Mouse (Mus musculus): ENCODE results near the gene Crhr2. TPM values are rescaled to one million over a fixed set of nuclear protein-coding genes. Genes with fewer than 3 reads are reported as not detected.

The Crhr2 gene
- polyA plus RNA-seq, 1 experiment: 4.9 TPM

- Histone ChIP-seq H3K4me1 (ENCODE audit: control insufficient read depth, insufficient read depth, low read length) (no peaks in the 10 kb centered on the region), H3K4me3 (replicated peaks; ENCODE audit: extremely low read depth, low read depth, low read length) (no peak overlapping the region)
- TF ChIP-seq CTCF (IDR thresholded peaks at IDR 0.05; ENCODE audit: insufficient read depth, low read length) (no peak), POLR2A (IDR thresholded peaks at IDR 0.05; ENCODE audit: borderline replicate concordance, extremely low read depth, low read depth, low read length) (no peak)
- 29% methylated on average over 4 of the region's 4 CpGs for WGBS
- no peak for DNase-seq
These were observed 42.2 kb downstream of the Crhr2 start for GRCm38 (mm10) chr6:55090639-55091038.

- no peaks in the 10 kb centered on the region for H3K4me1 ChIP-seq (ENCODE audit: control insufficient read depth, insufficient read depth, low read length)
- no peak for DNase-seq
- H3K4me3 ChIP-seq (replicated peaks; ENCODE audit: extremely low read depth, low read depth, low read length): no peak overlapping the region
- WGBS: 50% methylated on average over 4 of the region's 4 CpGs
- no peak for TF ChIP-seq POLR2A (IDR thresholded peaks at IDR 0.05; ENCODE audit: borderline replicate concordance, extremely low read depth, low read depth, low read length)
- no peak for TF ChIP-seq CTCF (IDR thresholded peaks at IDR 0.05; ENCODE audit: insufficient read depth, low read length)
These were observed 45.5 kb downstream of the Crhr2 start for GRCm38 (mm10) chr6:55087355-55087754.

GRCm38 (mm10) chr6:55082261-55083051 is 50.4 kb downstream of the Crhr2 start:
- 67% methylated on average over 7 of the region's 7 CpGs for WGBS
- TF ChIP-seq POLR2A (IDR thresholded peaks at IDR 0.05; ENCODE audit: borderline replicate concordance, extremely low read depth, low read depth, low read length): no peak
- TF ChIP-seq CTCF (IDR thresholded peaks at IDR 0.05; ENCODE audit: insufficient read depth, low read length): no peak
- Histone ChIP-seq H3K4me3 (replicated peaks; ENCODE audit: extremely low read depth, low read depth, low read length) (no peak overlapping the region), H3K4me1 (ENCODE audit: control insufficient read depth, insufficient read depth, low read length) (no peaks in the 10 kb centered on the region)
- no peak for DNase-seq

- Histone ChIP-seq H3K4me3 (replicated peaks; ENCODE audit: extremely low read depth, low read depth, low read length) (no peak overlapping the region), H3K4me1 (ENCODE audit: control insufficient read depth, insufficient read depth, low read length) (no peaks in the 10 kb centered on the region)
- TF ChIP-seq CTCF (IDR thresholded peaks at IDR 0.05; ENCODE audit: insufficient read depth, low read length) (no peak), POLR2A (IDR thresholded peaks at IDR 0.05; ENCODE audit: borderline replicate concordance, extremely low read depth, low read depth, low read length) (no peak)
- no peak for DNase-seq
- WGBS: 91% methylated on average over 3 of the region's 3 CpGs
These were observed 51.4 kb downstream of the Crhr2 start for GRCm38 (mm10) chr6:55081379-55081778.

GRCm38 (mm10) chr6:55076561-55077255 is 56.1 kb downstream of the Crhr2 start:
- TF ChIP-seq CTCF (IDR thresholded peaks at IDR 0.05; ENCODE audit: insufficient read depth, low read length): no peak
- TF ChIP-seq POLR2A (IDR thresholded peaks at IDR 0.05; ENCODE audit: borderline replicate concordance, extremely low read depth, low read depth, low read length): no peak
- 97% methylated on average over 4 of the region's 4 CpGs for WGBS
- H3K4me1 ChIP-seq (ENCODE audit: control insufficient read depth, insufficient read depth, low read length): no peaks in the 10 kb centered on the region
- no peak for DNase-seq
- no peak overlapping the region for H3K4me3 ChIP-seq (replicated peaks; ENCODE audit: extremely low read depth, low read depth, low read length)

GRCm38 (mm10) chr6:55065903-55066302 is 66.9 kb downstream of the Crhr2 start:
- TF ChIP-seq CTCF (IDR thresholded peaks at IDR 0.05; ENCODE audit: insufficient read depth, low read length): no peak
- TF ChIP-seq POLR2A (IDR thresholded peaks at IDR 0.05; ENCODE audit: borderline replicate concordance, extremely low read depth, low read depth, low read length): no peak
- WGBS: 95% methylated on average over 2 of the region's 2 CpGs
- Histone ChIP-seq H3K4me3 (replicated peaks; ENCODE audit: extremely low read depth, low read depth, low read length) (no peak overlapping the region), H3K4me1 (ENCODE audit: control insufficient read depth, insufficient read depth, low read length) (no peaks in the 10 kb centered on the region)
- DNase-seq: no peak

- Histone ChIP-seq H3K4me3 (replicated peaks; ENCODE audit: extremely low read depth, low read depth, low read length) (no peak overlapping the region), H3K4me1 (ENCODE audit: control insufficient read depth, insufficient read depth, low read length) (no peaks in the 10 kb centered on the region)
- no peak for DNase-seq
- TF ChIP-seq CTCF (IDR thresholded peaks at IDR 0.05; ENCODE audit: insufficient read depth, low read length) (no peak), POLR2A (IDR thresholded peaks at IDR 0.05; ENCODE audit: borderline replicate concordance, extremely low read depth, low read depth, low read length) (no peak)
- 92% methylated on average over 7 of the region's 7 CpGs for WGBS
These were observed 68.4 kb downstream of the Crhr2 start for GRCm38 (mm10) chr6:55064477-55064827.

GRCm38 (mm10) chr6:55063793-55064476 is 68.9 kb downstream of the Crhr2 start:
- TF ChIP-seq POLR2A (IDR thresholded peaks at IDR 0.05; ENCODE audit: borderline replicate concordance, extremely low read depth, low read depth, low read length) (no peak), CTCF (IDR thresholded peaks at IDR 0.05; ENCODE audit: insufficient read depth, low read length) (no peak)
- DNase-seq: no peak
- H3K4me3 ChIP-seq (replicated peaks; ENCODE audit: extremely low read depth, low read depth, low read length): no peak overlapping the region
- 89% methylated on average over 9 of the region's 9 CpGs for WGBS
- no peaks in the 10 kb centered on the region for H3K4me1 ChIP-seq (ENCODE audit: control insufficient read depth, insufficient read depth, low read length)

GRCm38 (mm10) chr6:55062200-55062599 is 70.6 kb downstream of the Crhr2 start:
- WGBS: 87% methylated on average over 5 of the region's 5 CpGs
- H3K4me1 ChIP-seq (ENCODE audit: control insufficient read depth, insufficient read depth, low read length): no peaks in the 10 kb centered on the region
- H3K4me3 ChIP-seq (replicated peaks; ENCODE audit: extremely low read depth, low read depth, low read length): no peak overlapping the region
- TF ChIP-seq CTCF (IDR thresholded peaks at IDR 0.05; ENCODE audit: insufficient read depth, low read length) (no peak), POLR2A (IDR thresholded peaks at IDR 0.05; ENCODE audit: borderline replicate concordance, extremely low read depth, low read depth, low read length) (no peak)
- DNase-seq: no peak
